Mouse (Mus musculus) embryonic facial prominence, embryonic 11.5 days (tissue): ENCODE data around the gene Abhd14b. TPM values are rescaled to one million over a fixed set of nuclear protein-coding genes. Genes with fewer than 3 reads are reported as not detected.

Source experiments
- ATAC-seq: fragments of 200-750 bp; cut with Nextera tagmentation; replicated peaks from 2 replicates; pipeline ENCODE4 v1.8.0; 2017; ENCODE audit warnings: low read depth; ENCODE audit not compliant: insufficient number of reproducible peaks, low FRiP score, low TSS enrichment
- DNase-seq: peaks from one replicate; pipeline ENCODE4 v3.0.0-alpha.2; 2015; ENCODE audit warnings: low spot score
- H3K27ac ChIP-seq: fragments of 300-500 bp; sonication (generic); replicated peaks from 2 replicates; pipeline ENCODE4 v1.5.1; 2014; ENCODE audit warnings: mild to moderate bottlenecking, low read depth, low read length, control low read depth
- H3K27me3 ChIP-seq: fragments of 300-500 bp; sonication (generic); 2 replicates; pipeline ENCODE4 v1.6.1; 2014; ENCODE audit warnings: mild to moderate bottlenecking, low read length, moderate library complexity, mixed read lengths; ENCODE audit not compliant: control insufficient read depth, insufficient read depth
- H3K36me3 ChIP-seq: fragments of 300-500 bp; sonication (generic); replicated peaks from 2 replicates; pipeline ENCODE4 v1.6.1; 2014; ENCODE audit warnings: low read depth, mild to moderate bottlenecking, low read length, moderate library complexity, mixed read lengths; ENCODE audit not compliant: control insufficient read depth, insufficient read depth
- H3K4me1 ChIP-seq: fragments of 300-500 bp; sonication (generic); 2 replicates; pipeline ENCODE4 v1.6.1; 2014; ENCODE audit warnings: low read length, mixed read lengths; ENCODE audit not compliant: control insufficient read depth, insufficient read depth
- H3K4me2 ChIP-seq: fragments of 300-500 bp; sonication (generic); 2 replicates; pipeline ENCODE4 v1.6.1; 2014; ENCODE audit warnings: low read depth, mild to moderate bottlenecking, control low read depth, low read length, moderate library complexity
- H3K4me3 ChIP-seq: fragments of 300-500 bp; sonication (generic); 2 replicates; pipeline ENCODE4 v1.5.1; 2014; ENCODE audit warnings: low read depth, low read length, control low read depth
- H3K9ac ChIP-seq: fragments of 300-500 bp; sonication (generic); replicated peaks from 2 replicates; pipeline ENCODE4 v1.6.1; 2014; ENCODE audit warnings: mild to moderate bottlenecking, control low read depth, low read length
- H3K9me3 ChIP-seq: fragments of 300-500 bp; sonication (generic); replicated peaks from 2 replicates; pipeline ENCODE4 v1.6.1; 2016; ENCODE audit warnings: mild to moderate bottlenecking, low read length, inconsistent platforms, mixed read lengths; ENCODE audit not compliant: control insufficient read depth
- WGBS: fragments of 180-500 bp; shearing (Covaris S2); extraction: QIAGEN DNeasy Blood & Tissue Kit; methylation state at CpG from one replicate; pipeline ENCODE4 v1.1.7; 2014; 5-methylcytosine and 5-hydroxymethylcytosine counted together
- polyA plus RNA-seq: library from polyadenylated mRNA; unstranded; fragments of >200 nt; fragmentation: Nextera tagmentation; extraction: Ambion mirVana; gene quantifications from 2 replicates; pipeline ENCODE4 v1.2.1, GENCODE M21; 2014

Gene Abhd14b
- polyA plus RNA-seq, 1 experiment from 2014 or later: 4.9 TPM

DNA sequence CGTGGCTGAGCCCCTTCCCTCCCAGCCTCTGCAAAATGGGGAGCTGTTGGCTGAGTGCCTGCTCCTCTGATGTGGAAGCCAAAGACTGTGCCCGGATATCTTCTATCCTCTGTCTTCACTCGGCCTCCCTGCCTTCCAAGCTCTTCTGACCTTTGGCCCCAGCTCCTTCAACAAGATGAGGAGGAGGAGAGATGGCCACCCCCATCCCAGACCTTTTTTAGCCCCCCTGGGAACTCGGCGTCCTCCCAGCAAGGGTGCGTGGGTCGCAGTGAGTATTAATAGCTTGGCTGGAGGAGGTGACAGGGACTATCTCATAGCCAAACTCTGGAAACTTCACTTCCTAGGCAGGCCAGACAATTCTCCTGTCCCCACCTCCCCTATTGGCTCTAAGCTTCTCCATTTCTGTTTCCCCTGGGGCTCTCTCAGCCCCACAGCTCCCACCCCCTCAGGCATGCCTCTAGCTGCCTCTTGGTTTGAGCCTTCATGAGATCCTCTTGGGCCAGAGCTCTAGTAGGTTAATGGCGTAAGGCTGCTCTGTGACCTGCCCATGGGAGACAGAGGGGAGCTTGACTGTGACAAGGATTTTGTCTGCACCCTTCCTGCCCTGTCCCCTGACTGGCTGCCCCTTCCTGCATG is 40.7 kb upstream of the Abhd14b start:
- Histone ChIP-seq H3K27ac (no peak overlapping the region), H3K36me3 (no peaks in the 10 kb centered on the region), H3K9ac (no peak overlapping the region), H3K9me3 (no peaks in the 10 kb centered on the region), H3K4me3 (no peak overlapping the region), H3K4me2 (no peak overlapping the region), H3K27me3 (no peaks in the 10 kb centered on the region), H3K4me1 (no peaks in the 10 kb centered on the region)
- ATAC-seq (no peak), DNase-seq (no peak)
- 53% methylated on average over 8 of the region's 8 CpGs for WGBS

DNA sequence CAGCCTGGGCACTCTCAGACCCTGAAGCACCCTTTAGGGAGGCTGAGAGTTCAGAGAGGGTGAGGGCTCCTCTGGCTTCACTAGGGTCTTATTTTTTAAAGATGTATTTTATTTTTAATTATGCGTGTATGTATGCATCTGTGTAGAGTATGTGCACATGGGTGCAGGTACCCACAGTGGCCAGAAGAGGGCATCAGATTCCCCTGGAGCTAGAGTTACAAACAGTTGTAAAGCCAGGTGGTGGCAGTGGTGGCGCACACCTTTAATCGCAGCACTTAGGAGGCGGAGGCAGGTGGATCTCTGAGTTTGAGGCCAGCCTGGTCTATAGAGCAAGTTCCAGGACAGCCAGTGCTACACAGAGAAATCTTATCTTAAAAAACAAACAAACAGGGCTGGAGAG is 38.2 kb upstream of the Abhd14b start:
- ATAC-seq (no peak), DNase-seq (no peak)
- no peak overlapping the region for H3K4me2 ChIP-seq
- 99% methylated on average over 4 of the region's 4 CpGs for WGBS
- no peak overlapping the region for H3K9ac ChIP-seq
- H3K4me3 ChIP-seq: no peak overlapping the region
- H3K36me3 ChIP-seq: no peaks in the 10 kb centered on the region
- H3K4me1 ChIP-seq: no peaks in the 10 kb centered on the region
- no peaks in the 10 kb centered on the region for H3K27me3 ChIP-seq
- no peaks in the 10 kb centered on the region for H3K9me3 ChIP-seq
- H3K27ac ChIP-seq: no peak overlapping the region

DNA sequence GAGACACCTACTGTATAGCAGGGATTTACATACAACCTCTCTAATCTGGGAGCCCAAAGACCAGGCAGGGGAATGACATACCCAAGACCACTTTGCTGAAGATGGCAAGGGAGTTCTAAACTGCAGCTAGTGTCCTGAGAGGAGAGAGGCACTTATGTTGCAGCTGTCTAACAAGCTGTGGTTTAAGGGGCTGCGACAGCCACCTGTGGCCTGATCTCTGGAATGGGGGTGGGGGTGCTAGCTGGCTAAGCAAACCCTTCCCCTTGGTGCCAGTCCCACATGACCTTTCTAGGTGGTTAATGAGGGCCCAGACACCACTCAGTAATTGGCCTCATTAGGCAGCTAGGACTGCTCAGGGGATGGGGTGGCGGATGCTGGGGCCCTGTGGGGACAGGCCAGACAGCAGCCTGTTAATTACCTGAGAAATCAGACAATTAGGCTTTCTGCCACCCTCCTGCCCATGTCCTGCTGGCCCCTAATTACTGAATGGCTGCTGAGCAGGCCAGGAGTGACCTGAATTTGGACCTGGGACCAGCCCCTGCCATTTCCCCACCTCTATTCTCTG is 37.1 kb upstream of the Abhd14b start:
- DNase-seq (no peak), ATAC-seq (0 out of 2 replicates have a peak, but pooled peaks have one; percentile 24)
- no peaks in the 10 kb centered on the region for H3K9me3 ChIP-seq
- no peaks in the 10 kb centered on the region for H3K27me3 ChIP-seq
- H3K27ac ChIP-seq: no peak overlapping the region
- H3K36me3 ChIP-seq: no peaks in the 10 kb centered on the region
- no peaks in the 10 kb centered on the region for H3K4me1 ChIP-seq
- 57% methylated on average over 2 of the region's 2 CpGs for WGBS
- no peak overlapping the region for H3K4me3 ChIP-seq
- no peak overlapping the region for H3K4me2 ChIP-seq
- no peak overlapping the region for H3K9ac ChIP-seq

DNA sequence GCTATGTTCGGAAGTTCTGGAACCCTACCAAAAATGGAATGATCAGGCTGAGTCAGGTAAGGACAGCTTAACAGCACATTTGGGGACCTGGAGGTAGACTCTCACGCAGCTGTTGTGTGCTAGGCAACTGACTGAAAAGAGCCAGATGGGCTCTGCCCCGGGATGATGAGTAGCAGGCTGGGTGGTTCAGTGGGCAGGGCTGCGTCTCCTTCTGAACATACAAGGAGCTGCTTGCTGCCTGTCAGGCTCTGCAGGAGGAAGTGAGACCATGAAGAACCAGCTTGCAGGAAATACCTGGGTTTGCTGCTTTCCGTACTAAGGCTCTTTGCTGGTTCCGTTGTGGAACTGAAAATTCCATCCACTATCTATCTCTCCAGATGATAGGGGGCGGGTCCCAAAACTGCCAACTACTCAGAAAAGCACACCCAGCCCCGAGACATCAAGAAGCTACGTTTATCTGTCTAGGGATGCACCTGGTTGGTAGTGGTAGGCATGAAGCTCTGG is 36.1 kb upstream of the Abhd14b start:
- DNase-seq (no peak), ATAC-seq (no peak)
- no peaks in the 10 kb centered on the region for H3K27me3 ChIP-seq
- no peak overlapping the region for H3K4me3 ChIP-seq
- H3K36me3 ChIP-seq: no peaks in the 10 kb centered on the region
- no peak overlapping the region for H3K9ac ChIP-seq
- 79% methylated on average over 9 of the region's 9 CpGs for WGBS
- no peaks in the 10 kb centered on the region for H3K4me1 ChIP-seq
- no peak overlapping the region for H3K27ac ChIP-seq
- no peak overlapping the region for H3K4me2 ChIP-seq
- no peaks in the 10 kb centered on the region for H3K9me3 ChIP-seq

DNA sequence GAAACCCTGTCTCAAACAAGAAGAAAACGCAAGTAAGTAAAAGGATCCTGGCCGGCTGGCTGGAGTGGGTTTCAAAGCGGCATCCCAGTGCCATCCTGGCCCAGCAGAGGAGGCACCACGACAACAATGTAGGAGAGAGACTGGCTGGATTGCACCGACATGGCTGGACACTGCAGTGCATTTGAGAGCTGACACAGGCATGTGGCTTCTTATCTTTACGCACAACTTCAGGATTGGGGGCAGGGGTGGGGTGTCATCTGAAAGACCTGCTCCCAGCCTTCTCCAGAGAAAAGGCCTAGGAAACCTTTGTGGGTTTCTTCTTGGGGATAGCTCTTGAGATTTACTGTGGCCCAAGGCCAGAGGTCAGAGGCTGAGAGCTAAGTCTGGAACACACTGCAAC is 35.5 kb upstream of the Abhd14b start:
- Histone ChIP-seq H3K27ac (no peak overlapping the region), H3K4me2 (no peak overlapping the region), H3K4me1 (no peaks in the 10 kb centered on the region), H3K27me3 (no peaks in the 10 kb centered on the region), H3K9ac (no peak overlapping the region), H3K36me3 (no peaks in the 10 kb centered on the region), H3K9me3 (no peaks in the 10 kb centered on the region), H3K4me3 (no peak overlapping the region)
- DNase-seq (no peak), ATAC-seq (no peak)
- WGBS: 66% methylated on average over 6 of the region's 6 CpGs

DNA sequence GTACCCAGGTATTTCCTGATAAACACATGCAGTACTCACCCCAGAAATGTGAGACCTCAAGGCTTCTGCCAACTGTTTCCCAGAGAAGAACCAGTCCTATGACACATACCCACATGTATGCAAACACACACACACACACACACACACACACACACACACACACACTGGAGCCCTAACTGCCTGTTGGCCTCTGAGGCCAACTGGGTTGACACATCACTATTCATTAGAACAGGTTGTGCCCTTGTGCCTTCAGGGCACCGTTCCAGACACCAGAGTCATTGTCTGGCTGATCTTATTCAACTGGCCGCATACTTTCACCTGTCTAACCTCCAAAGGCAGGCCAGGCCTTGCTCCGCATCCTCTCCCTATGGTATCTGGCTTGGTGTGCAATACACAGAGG is 35.0 kb upstream of the Abhd14b start:
- DNase-seq (no peak), ATAC-seq (no peak)
- no peaks in the 10 kb centered on the region for H3K9me3 ChIP-seq
- no peak overlapping the region for H3K27ac ChIP-seq
- no peaks in the 10 kb centered on the region for H3K27me3 ChIP-seq
- H3K4me1 ChIP-seq: no peaks in the 10 kb centered on the region
- H3K9ac ChIP-seq: no peak overlapping the region
- no peaks in the 10 kb centered on the region for H3K36me3 ChIP-seq
- 60% methylated on average over 3 of the region's 3 CpGs for WGBS
- H3K4me3 ChIP-seq: no peak overlapping the region
- no peak overlapping the region for H3K4me2 ChIP-seq

DNA sequence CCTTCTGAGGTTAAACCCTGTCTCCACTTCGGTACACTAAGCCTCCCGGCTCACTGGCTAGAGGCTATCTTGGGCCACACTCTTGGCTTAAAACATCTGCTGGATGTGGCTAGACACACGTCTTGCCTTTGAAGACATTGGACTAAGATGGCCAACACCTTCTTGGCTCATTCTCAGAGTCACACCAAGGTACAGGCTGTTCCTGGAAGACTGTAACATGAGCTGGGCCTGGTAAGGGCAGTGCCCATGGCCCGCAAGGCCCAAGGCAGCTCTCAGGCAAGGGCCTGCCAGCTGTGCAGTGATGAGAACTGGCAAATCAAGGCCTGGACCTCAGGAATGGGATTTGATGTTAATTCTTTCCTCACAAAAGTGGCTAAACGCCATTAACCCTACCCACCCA is 33.7 kb upstream of the Abhd14b start:
- 85% methylated on average over 5 of the region's 5 CpGs for WGBS
- Histone ChIP-seq H3K27me3 (no peaks in the 10 kb centered on the region), H3K27ac (no peak overlapping the region), H3K36me3 (no peaks in the 10 kb centered on the region), H3K9ac (no peak overlapping the region), H3K4me2 (no peak overlapping the region), H3K4me3 (no peak overlapping the region), H3K9me3 (no peaks in the 10 kb centered on the region), H3K4me1 (peaks cover 6% of the 10 kb centered on the region; the same call in 1 of the 2 replicates)
- ATAC-seq: no peak
- no peak for DNase-seq

DNA sequence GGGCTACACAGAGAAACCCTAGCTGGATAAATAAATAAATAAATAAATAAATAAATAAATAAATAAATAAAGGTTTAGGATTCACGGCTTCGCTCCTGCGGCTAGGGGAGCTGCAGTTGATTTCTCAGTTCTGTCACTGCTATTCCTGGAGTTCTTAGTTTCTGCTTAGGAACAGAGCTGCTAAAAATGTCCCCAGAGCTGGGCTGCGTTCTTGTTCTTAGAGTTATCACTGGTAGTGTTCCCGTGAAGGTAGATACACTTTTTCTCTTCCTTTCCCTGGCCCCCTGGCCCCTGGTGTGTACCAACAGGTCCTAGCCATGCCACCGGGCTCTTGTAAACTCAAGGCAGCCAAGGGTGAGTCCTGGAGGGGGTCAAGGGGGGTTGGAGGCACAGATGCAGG is 30.4 kb upstream of the Abhd14b start:
- WGBS: 88% methylated on average over 6 of the region's 6 CpGs
- peaks cover 10% of the 10 kb centered on the region for H3K4me1 ChIP-seq

More for the DNA sequence above, 30.4 kb upstream of the Abhd14b start:
- DNase-seq (no peak), ATAC-seq (no peak)
- Histone ChIP-seq H3K4me2 (no peak overlapping the region), H3K27ac (no peak overlapping the region), H3K4me3 (no peak overlapping the region), H3K9me3 (no peaks in the 10 kb centered on the region), H3K27me3 (no peaks in the 10 kb centered on the region), H3K36me3 (no peaks in the 10 kb centered on the region), H3K9ac (no peak overlapping the region)
